Mouse (Mus musculus) forelimb bud, embryonic 11.5 days (tissue): ENCODE measurements around the gene Ror1.
A peak's percentile ranks its signal among the peaks of the same experiment; 100 is the strongest.

Experiments used
- DNase-seq: peaks from one replicate; pipeline ENCODE4 v3.0.0-alpha.2; 2012; ENCODE audit warnings: low read depth, low spot score

The Ror1 gene

GRCm38 (mm10) chr4:100095685-100096595, at the start of gene Ror1:
Gene Ror1, plus strand, starts transcription at chr4:100095791.
- DNase-seq = peak; percentile 87

- no peak for DNase-seq
Measured at GRCm38 (mm10) chr4:100047066-100047465, 48.5 kb upstream of the Ror1 start.

- no peak for DNase-seq
Measured at GRCm38 (mm10) chr4:100048351-100048950, 47.1 kb upstream of the Ror1 start.

GRCm38 (mm10) chr4:100051767-100052166, 43.8 kb upstream of the Ror1 start:
- DNase-seq = no peak

- DNase-seq = no peak
Measured at GRCm38 (mm10) chr4:100052258-100052657, 43.3 kb upstream of the Ror1 start.

- no peak for DNase-seq
Measured at GRCm38 (mm10) chr4:100056046-100056445, 39.5 kb upstream of the Ror1 start.

- no peak for DNase-seq
Measured at GRCm38 (mm10) chr4:100056446-100056845, 39.1 kb upstream of the Ror1 start.

- no peak for DNase-seq
Measured at GRCm38 (mm10) chr4:100057381-100057780, 38.2 kb upstream of the Ror1 start.

- DNase-seq = no peak
Measured at GRCm38 (mm10) chr4:100058631-100059030, 37.0 kb upstream of the Ror1 start.

GRCm38 (mm10) chr4:100059811-100060210, 35.8 kb upstream of the Ror1 start:
- no peak for DNase-seq

- DNase-seq = no peak
Measured at GRCm38 (mm10) chr4:100061396-100062066, 34.1 kb upstream of the Ror1 start.

GRCm38 (mm10) chr4:100065686-100066085, 29.9 kb upstream of the Ror1 start:
- no peak for DNase-seq

GRCm38 (mm10) chr4:100070101-100070500, 25.5 kb upstream of the Ror1 start:
- DNase-seq = no peak

- peak; percentile 31 for DNase-seq
Measured at GRCm38 (mm10) chr4:100096596-100097181, 1.1 kb downstream of the Ror1 start.

GRCm38 (mm10) chr4:100097364-100097979, 1.9 kb downstream of the Ror1 start:
- no peak for DNase-seq

- DNase-seq = no peak
Measured at GRCm38 (mm10) chr4:100101066-100101820, 5.7 kb downstream of the Ror1 start.

GRCm38 (mm10) chr4:100101844-100102243, 6.3 kb downstream of the Ror1 start:
- no peak for DNase-seq

- no peak for DNase-seq
Measured at GRCm38 (mm10) chr4:100104241-100104640, 8.7 kb downstream of the Ror1 start.

GRCm38 (mm10) chr4:100107593-100107992, 12.0 kb downstream of the Ror1 start:
- DNase-seq = no peak

- no peak for DNase-seq
Measured at GRCm38 (mm10) chr4:100108551-100108950, 13.0 kb downstream of the Ror1 start.

- DNase-seq = no peak
Measured at GRCm38 (mm10) chr4:100114148-100114547, 18.6 kb downstream of the Ror1 start.
